Mouse (Mus musculus): ENCODE measurements around the gene Lrtm1. TPM values are rescaled to one million over a fixed set of nuclear protein-coding genes. Genes with fewer than 3 reads are reported as not detected.
A peak's percentile ranks its signal among the peaks of the same experiment; 100 is the strongest.

The Lrtm1 gene
- not detected in 2 replicates for polyA plus RNA-seq (2012; rRNA removed)

GRCm38 (mm10) chr14:29017883-29018282, at the start of gene Lrtm1:
Gene Lrtm1 (plus strand): TSS chr14:29018208.
- no peak for DNase-seq (ENCODE audit: extremely low spot score in 1 of 2, low spot score in 1 of 2)

DNA sequence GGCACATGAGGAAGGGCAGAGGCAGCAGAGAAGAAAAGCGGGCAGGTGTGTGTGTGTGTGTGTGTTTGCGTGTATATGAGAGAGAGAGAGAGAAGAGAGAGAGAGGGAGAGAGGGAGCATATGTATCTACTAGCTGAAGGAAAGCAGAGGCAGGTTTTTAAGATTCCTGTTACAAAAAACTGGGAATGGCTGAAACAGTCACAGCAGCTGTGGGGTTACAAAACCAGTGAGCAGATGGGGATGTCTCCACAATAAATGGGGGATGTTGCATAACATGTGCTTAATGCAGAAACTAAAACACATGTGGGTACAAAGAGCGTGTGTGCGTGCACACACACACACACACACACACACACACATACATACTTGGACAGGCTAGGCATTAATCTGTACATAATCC, 48.8 kb upstream of the Lrtm1 start:
- peak; percentile 36 to 63 for DNase-seq (ENCODE audit: extremely low spot score in 1 of 2, low spot score in 1 of 2)

DNA sequence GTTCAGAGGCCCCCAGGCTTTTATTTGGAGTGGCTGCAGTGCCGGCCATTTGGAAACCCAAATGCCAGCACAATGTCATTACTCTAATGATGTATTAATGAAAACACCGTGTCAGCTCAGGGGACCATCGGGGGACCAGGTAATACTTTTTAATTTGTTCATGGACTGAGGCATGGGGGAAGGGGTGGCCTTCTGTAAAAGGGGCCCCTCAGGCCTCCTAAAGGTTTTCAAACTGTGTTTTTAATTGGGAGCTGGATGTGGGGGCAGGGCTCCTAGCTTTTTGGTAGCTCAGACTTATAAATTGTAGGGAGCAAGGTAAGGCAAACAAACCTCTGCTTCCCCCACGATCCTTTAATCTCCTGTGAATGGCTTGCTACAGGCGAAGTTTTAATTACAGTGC, 45.4 kb upstream of the Lrtm1 start:
- DNase-seq (ENCODE audit: extremely low spot score in 1 of 2, low spot score in 1 of 2): no peak

DNA sequence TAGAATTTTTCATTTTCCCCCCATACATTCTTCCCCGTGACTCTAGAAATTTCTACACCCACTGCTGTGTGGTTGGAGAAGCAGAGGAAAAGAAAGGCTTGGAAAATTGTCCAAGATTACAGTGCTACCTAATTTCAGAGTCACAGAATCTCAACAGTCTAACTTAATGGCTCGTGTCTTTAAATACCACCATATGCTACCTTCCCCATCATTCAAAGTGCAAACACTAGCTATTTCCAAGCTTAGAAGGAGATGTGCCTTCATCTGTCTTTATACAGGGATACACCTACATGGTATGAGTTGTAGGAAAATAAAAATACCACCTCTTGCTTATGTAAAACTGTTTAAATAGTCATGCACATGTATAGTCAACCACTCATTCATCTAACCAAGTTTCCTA, 38.8 kb upstream of the Lrtm1 start:
- peak; percentile 12 to 56 for DNase-seq (ENCODE audit: extremely low spot score in 1 of 2, low spot score in 1 of 2)

DNA sequence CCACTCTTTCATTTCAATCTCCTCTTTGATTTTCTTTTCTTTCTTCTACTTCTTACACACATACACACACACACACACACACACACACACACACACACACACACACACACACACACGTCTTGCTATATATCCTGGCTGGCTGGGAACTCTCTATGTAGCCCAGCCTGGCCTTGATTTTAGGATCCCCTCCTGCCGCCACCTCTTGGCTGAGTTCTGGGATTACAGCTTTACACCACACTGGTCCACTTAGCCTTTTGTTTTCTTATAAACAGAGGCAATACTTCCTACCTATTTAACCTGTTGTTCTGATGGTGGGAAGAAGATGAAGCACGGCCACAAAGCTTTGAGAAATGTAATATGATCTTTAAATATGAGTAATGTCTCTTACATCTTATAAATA, 37.5 kb upstream of the Lrtm1 start:
- DNase-seq (ENCODE audit: extremely low spot score in 1 of 2, low spot score in 1 of 2): no peak

- no peak for DNase-seq (ENCODE audit: extremely low spot score in 1 of 2, low spot score in 1 of 2)
Measured at GRCm38 (mm10) chr14:28984276-28984675, 33.7 kb upstream of the Lrtm1 start.

- DNase-seq (ENCODE audit: extremely low spot score in 1 of 2, low spot score in 1 of 2): no peak
Measured at GRCm38 (mm10) chr14:28988211-28988900, 29.7 kb upstream of the Lrtm1 start.

- DNase-seq (ENCODE audit: extremely low spot score in 1 of 2, low spot score in 1 of 2): no peak
Measured at GRCm38 (mm10) chr14:28996569-28996968, 21.4 kb upstream of the Lrtm1 start.

GRCm38 (mm10) chr14:29005228-29005840, 12.7 kb upstream of the Lrtm1 start:
- DNase-seq (ENCODE audit: extremely low spot score in 1 of 2, low spot score in 1 of 2): no peak

- DNase-seq (ENCODE audit: extremely low spot score in 1 of 2, low spot score in 1 of 2): no peak
Measured at GRCm38 (mm10) chr14:29009644-29010043, 8.4 kb upstream of the Lrtm1 start.

- no peak for DNase-seq (ENCODE audit: extremely low spot score in 1 of 2, low spot score in 1 of 2)
Measured at GRCm38 (mm10) chr14:29013161-29013560, 4.8 kb upstream of the Lrtm1 start.

DNA sequence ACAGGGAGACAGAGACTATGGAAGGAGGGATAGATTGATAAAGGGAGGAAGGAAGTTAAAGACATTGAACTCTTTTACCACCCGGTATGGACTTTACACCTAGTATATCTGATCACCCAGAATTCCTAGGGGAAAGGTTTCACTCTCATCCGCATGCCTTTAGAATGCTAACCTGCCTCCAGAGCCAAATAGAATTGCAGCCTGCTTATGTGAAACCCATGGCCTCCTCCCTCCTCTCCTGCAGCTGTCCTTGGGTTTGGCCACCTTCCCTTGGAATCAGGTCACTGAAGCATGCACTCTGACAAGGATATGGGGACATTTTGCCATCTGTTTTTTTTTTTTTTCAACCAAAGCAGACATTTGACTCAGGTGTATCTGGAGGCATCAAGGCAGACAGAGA, 3.3 kb upstream of the Lrtm1 start:
- DNase-seq (ENCODE audit: extremely low spot score in 1 of 2, low spot score in 1 of 2): no peak

DNA sequence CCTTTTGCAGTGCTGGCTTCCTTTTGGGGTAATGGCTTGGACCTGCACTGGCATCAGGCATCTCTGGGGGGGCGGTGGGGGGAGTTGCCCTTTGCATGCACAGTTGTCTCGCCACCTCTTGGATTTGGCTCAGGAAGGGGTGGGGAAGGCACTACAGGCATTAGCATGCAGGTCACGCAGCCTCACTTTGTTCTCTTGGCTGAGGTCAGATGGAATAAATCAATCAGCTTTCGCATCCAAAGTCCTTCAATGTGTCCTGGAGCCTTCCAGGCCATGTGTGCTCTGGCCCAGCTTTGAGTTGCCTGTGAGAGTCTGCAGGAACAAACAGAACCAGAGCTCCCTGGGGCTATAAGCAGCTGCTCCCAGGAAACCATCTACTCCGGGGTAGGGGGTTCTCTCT, 2.1 kb upstream of the Lrtm1 start:
- no peak for DNase-seq (ENCODE audit: extremely low spot score in 1 of 2, low spot score in 1 of 2)

DNA sequence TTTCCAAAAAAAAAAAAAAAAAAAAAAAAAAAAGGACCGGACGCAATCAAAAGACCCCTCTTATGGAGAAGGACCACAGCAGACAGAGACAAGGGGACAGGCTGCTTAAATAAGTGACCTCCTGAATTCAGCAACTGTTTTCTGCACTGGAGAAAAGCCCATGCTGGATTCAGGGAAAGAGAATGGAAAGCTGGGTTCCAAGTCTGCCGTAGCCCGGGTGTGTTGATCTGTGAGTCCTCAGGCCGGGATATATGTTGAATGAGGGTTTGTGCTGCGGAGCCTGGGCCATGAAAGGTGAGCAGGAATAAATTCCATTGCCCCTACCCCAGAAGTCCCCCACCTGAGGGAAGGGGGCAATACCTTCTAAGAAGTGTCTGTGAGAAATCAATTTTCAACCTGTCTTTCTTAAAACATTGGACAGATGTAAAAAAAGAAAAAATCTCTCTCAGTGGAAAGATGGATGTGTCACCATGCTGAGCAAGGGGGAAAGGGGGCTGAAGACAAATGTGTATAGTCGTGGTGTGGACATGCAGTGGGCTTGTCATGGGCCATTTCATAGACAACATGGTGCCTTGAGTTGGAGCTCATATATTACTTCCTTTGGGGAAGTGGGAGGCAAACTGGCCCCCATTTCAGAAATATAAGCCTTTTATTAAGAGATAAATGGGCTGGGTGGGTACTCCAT, 450 bp downstream of the Lrtm1 start:
- DNase-seq (ENCODE audit: extremely low spot score in 1 of 2, low spot score in 1 of 2): no peak

DNA sequence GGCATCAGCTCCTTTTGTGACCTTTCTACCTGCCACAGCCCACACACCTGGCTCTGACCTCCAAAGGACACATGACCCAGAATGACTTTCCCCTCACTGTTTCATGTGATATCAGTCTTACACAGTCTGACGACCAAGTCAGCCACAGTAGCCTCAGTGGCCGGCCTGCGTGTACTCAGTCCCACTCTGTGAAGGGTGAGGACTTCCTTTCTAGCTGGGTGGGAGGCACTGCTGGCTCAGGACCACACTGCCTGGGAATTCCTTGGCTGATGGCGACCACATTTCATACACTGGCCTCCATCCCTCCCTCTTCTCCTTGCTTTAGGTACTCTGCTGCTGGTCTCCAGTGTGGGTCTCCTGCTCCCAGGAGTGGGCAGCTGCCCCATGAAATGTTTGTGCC, 3.3 kb downstream of the Lrtm1 start:
- DNase-seq (ENCODE audit: extremely low spot score in 1 of 2, low spot score in 1 of 2): no peak

DNA sequence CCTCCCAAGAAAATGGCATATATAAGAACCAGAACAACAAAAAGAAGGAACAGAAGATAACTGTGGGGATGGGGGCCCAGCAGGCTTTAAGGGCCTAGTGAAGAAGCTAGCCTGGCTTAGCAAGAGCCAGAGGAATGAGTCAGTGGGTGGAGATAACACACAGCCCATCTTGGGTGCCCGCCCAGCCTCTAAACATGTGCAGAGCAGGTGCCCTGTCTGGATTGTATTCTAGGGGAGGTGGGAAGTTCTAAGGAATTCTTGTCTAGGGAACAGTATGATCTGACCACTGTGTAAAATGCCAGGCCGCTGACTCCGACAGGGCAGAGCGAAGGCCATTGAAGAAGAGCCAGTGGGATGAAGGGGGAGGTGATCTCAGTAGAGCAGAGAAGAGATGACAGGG, 5.2 kb downstream of the Lrtm1 start:
- no peak for DNase-seq (ENCODE audit: extremely low spot score in 1 of 2, low spot score in 1 of 2)

GRCm38 (mm10) chr14:29025335-29025734, 7.3 kb downstream of the Lrtm1 start:
- DNase-seq (ENCODE audit: extremely low spot score in 1 of 2, low spot score in 1 of 2): no peak

DNA sequence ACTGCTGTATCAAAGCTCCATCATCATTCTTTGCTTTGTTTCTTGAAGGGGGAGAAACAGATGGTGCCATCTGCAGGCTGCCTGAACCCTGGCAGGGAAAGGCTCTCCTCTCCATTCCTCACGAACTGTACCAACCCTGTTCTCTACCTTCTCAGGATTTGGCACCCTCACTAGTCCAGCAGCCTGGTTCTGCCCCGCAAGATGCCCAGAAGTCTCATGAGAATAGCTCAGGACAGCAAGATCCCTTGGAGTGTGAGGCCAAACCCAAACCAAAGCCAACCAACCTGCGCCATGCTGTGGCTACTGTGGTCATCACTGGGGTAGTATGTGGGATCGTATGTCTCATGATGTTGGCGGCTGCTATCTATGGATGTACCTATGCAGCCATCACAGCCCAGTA, 9.3 kb downstream of the Lrtm1 start:
- DNase-seq (ENCODE audit: extremely low spot score in 1 of 2, low spot score in 1 of 2): no peak

- DNase-seq (ENCODE audit: extremely low spot score in 1 of 2, low spot score in 1 of 2): no peak
Measured at GRCm38 (mm10) chr14:29028391-29029106, 10.5 kb downstream of the Lrtm1 start.

DNA sequence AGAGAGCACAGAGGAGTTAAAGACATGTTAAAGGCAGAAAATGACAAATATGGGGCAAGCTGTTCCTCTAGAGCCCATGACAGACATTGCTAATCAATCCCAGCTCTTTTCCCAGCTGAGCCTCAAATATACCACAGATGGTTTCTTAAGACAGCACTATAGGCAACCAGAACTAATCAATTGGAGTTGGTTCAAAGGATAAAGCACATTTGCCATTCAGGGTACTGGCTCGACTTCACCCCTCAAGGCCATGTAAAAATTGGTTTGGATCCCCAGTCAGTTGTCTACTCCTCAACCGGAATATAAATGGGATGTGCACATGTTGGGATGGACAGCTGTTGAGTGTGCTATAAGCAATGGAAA, 11.1 kb downstream of the Lrtm1 start:
- peak in 1 of 2 experiments; percentile 22 for DNase-seq (ENCODE audit: extremely low spot score in 1 of 2, low spot score in 1 of 2)

DNA sequence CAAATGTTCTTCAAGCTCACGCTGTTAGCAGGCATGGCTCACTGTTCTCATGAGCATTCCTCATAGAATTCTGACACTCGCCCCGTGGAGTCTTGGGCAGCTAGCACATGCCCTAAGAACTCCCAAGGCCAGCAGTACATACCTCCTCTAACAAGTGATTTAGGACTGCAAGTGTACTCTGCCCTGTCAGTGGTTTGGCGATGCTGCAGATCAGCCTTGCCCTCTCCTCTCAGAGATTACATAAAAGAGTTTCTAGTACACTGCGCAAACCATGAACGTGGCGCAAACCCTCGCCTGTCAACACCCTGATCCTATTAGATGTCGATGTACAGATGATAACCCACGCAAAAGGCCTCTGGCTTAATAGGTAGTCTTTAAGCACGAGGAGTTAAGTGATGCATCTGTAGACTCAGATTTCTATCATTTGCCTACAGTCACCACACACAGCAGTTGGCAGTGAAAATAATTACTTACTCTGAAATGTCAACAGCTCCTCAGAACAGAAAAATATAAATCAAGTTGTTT, 11.9 kb downstream of the Lrtm1 start:
- DNase-seq (ENCODE audit: extremely low spot score in 1 of 2, low spot score in 1 of 2): no peak

Measured in frontal cortex, adult 2 months (tissue).